Mouse (Mus musculus) frontal cortex, adult (tissue): ENCODE data around the gene Gm43517.
A peak's percentile ranks its signal among the peaks of the same experiment; 100 is the strongest.

Experiments
- ATAC-seq: cut with Nextera tagmentation; 2 replicates; pipeline ENCODE4 v1.9.2; 2017; ENCODE audit warnings: mild to moderate bottlenecking, moderate library complexity, mixed read lengths; ENCODE audit not compliant: low TSS enrichment

The Gm43517 gene

GRCm38 (mm10) chr12:49385631-49385990, 637 bp downstream of the Gm43517 start:
- ATAC-seq = no peak

- no peak for ATAC-seq
Observed at GRCm38 (mm10) chr12:49386081-49386805, 1.3 kb downstream of the Gm43517 start.

- ATAC-seq = no peak
Observed at GRCm38 (mm10) chr12:49387856-49388598, 3.1 kb downstream of the Gm43517 start.

DNA sequence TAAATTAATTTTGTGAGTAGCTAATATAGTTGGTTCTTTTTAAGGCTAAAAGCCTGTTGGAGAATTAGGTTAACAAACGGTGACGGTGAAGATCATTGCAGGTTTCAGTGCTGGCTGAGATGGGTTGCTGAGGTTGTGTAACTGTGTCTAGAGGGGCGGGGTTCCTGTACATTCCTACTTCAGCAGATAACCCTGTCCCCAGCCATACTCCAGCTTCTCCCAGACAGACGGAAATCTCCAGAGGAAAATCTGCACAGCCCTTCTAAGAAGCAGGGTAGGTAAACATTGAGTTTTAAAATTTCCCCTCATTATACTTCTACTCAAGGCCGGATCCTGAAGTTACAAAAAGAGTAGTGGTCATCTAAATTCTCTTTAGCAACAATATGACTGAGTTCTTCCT, 4.7 kb downstream of the Gm43517 start:
- 0 out of 2 replicates have a peak, but pooled peaks have one; percentile 39 for ATAC-seq

DNA sequence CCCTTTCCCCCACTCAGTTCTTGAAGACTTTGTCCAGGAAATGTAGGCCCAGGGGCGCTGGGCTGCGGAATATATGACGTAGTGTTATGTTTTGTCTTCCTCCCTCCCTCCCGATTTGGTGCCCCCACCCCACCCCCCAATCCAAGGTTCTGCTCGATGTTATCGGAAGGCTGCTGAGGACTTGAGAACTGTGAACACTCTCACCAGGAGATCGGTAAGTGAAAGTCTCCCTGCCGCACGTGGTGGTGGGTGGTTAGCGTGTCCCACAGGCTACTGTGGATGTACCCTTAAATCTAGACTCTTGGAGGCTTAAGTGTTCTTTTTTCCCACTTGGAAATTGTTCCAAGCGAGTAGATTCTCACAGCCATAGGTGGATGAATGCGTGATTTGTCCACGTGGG, 5.3 kb downstream of the Gm43517 start:
- ATAC-seq = 0 out of 2 replicates have a peak, but pooled peaks have one; percentile 14

DNA sequence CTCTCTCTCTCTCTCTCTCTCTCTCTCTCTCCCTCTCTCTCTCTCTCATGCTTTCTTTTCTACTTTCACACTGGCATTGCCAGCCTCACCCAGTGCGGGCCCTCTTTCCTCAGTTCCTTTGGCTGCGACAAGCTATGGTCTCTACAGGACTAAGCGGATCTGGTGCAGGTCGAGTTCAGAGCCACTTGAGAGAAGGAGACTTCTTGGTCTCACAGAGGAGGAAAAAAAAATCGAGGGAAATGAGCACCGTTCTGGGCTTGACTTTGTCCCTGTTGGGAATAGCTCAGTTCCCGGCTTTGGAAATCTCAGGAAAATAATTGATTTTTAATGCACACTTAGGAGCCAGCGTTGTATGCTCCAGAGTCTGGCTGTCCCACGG, 5.9 kb downstream of the Gm43517 start:
- ATAC-seq = 0 out of 2 replicates have a peak, but pooled peaks have one; percentile 0

- ATAC-seq = peak; percentile 79
Observed at GRCm38 (mm10) chr12:49391305-49392040, 6.5 kb downstream of the Gm43517 start.

DNA sequence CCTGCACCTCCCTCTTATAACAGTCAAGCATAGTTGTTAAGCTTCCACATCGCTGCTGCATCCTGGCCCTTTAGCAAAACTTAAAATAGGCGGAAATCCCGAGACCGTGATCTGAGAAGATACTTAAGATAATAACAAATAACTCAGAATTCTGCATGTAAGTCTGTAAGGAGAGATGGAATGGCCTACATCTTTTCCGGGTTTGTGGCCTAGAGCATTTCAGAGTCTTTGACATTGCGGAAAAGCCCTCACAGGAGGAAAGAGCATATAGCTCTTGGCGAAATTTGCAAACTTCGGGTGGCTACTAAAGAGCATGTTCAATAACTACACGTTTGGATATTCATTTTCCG, 7.0 kb downstream of the Gm43517 start:
- no peak for ATAC-seq

DNA sequence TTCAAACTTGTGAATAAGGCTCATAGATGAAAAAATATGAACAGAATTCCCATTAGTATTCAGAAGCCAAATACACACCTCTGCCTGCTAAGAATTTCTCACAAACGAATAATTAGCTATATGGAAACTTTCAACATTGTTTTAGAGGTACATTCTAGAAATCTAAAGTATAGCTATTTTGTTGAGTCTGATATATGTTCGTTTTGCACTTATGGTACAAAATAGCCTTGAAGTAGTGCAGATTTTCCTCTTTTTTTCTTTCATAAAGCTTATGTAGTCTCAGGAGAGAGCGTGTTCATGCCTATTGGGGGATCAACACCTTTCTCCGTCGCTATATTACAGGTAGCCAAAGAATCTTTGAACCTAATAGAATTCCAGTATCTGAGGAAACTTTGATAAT, 7.9 kb downstream of the Gm43517 start:
- no peak for ATAC-seq

- ATAC-seq = no peak
Observed at GRCm38 (mm10) chr12:49393639-49394038, 8.7 kb downstream of the Gm43517 start.

DNA sequence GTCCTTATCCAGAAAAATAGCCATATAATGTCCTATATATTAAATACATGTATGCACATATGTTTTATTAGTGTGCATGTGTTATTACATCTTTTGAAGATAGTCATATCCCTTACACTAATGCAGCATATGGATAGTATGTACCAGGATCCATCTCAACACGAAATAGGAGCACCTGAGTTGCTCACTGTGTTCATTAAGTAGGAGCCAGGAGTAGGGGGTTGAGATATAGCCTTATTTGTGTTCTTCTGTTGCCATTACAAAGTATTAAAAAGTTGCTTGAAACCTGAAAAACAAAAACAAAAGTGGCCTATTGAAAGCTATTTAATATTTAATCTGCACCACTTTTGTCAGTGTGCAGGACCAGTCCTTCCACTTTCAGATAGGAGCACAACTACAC, 9.2 kb downstream of the Gm43517 start:
- ATAC-seq = no peak

DNA sequence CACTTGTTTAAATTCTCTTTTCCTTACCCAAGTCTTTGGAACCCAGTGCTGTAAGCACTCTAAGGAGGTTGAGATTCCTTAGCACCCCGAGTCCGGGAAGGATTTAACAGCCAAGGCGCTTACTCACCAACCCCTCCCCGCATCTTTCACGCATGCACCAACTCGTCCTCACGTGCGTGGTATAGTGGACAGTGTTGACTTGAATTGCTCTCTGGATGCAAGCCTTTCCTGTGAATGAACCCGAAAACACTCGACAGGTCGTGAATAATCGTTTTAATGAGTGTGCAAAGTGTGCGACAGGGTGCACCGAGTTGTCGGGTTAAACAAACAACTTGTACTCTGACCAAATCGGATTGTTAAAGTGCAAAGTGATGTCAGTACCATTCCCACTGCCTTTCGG, 9.9 kb downstream of the Gm43517 start:
- no peak for ATAC-seq

- no peak for ATAC-seq
Observed at GRCm38 (mm10) chr12:49395969-49396368, 11.0 kb downstream of the Gm43517 start.

- ATAC-seq = no peak
Observed at GRCm38 (mm10) chr12:49396776-49397175, 11.8 kb downstream of the Gm43517 start.

DNA sequence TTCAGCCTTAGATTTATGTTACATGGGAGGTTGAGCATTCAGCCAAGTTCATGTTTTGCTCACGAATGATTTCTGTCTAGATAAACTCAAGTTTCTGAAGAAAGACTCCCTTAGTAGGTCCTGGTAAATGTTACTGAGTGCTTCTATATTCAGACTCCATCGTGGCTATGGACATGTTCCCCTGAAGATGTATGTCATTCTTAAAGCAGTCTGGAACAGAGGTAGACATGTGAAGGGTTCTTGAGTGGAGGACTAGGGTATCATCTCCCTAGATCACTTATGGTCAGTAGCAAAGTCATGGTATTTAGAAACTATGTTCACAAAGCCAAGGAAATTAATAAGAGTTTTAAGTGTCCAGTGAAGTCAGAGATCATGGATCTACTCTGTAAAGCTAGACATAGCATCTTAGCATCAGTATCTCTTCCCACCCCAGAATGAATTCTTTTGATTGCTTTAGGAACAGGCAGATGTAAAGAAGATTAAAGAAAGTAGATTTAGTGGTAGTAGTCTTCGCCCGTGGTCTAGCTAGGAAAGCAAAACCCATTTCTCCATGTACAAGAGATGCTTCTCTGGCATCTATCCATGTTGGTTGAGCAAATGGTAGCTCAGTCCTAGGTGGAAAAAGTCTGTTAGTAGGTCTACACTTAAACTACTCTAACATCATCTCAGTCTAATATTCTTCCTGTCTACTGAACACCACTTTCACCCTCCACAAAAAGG, 12.6 kb downstream of the Gm43517 start:
- no peak for ATAC-seq

DNA sequence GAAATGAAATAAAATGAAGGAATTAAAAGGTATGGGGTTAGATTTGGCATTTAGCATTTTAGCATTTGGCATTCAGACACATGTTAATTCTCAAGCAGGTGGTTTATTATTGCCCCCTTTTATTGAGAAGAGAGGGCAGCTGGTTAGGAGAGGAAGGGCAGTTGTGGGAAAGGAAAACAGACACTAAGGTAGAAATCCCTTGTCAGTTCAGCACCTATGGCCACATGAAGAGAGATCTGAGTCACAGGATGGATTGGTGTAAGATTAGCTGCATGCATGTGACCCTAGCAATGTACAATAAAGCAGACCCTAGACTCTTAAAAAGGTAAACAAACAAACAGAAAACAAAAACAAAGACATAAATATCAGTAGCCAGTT, 13.2 kb downstream of the Gm43517 start:
- ATAC-seq = no peak

- ATAC-seq = no peak
Observed at GRCm38 (mm10) chr12:49398636-49399035, 13.7 kb downstream of the Gm43517 start.

GRCm38 (mm10) chr12:49399611-49400010, 14.6 kb downstream of the Gm43517 start:
- no peak for ATAC-seq

DNA sequence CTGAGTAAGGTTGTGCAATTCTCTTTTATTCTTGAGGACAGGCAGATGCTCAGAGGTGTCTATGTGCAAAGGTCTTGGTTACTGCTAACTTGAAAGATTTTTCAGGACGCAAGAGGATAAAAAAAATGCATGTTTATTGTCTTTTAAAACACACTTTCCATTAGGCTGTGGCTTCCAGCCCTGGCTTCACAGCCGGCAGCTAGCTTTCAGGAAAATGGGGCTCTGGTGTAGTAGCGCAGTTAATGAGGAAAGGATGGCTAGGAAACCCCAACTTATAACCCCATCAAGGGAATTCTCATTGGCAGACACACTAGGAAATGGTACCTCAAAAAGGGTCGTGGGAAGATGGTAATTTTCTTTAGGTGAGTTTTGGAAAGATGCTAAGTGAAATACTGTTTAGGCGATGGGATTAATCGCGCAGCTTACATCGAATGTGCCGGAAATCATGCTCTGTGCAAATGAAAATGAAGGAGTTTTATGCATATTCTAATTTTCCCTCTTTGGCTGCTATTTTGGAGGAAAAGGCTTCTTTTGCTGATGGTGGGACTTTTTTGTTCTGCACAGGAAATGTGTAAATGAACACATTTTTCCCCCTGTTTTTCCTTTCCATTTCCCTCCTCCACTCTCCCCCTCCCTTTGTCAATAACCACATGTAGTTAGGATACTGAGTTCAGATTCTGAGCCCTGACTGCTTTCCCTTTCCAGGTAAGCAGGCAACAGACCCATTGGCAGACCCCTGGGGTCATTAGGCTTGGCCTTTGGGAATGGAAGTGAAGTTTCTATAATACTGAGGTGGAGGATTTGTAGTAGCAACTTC, 15.3 kb downstream of the Gm43517 start:
- peak; percentile 21; the same call in 1 of the 2 replicates for ATAC-seq

DNA sequence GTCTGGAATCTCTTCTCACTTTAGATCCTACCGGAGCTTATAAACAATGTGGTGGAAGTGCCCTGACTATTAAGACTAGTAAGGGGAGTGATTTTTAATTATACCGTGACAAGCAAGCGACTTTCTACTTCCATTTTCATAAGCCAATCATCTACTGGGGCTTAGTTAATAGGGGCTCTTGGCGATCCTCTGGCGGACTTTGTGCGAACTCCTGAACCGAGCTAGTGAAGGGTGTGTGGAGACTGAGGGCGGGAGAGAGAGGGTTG, 15.8 kb downstream of the Gm43517 start:
- peak; percentile 14; the same call in 1 of the 2 replicates for ATAC-seq

- ATAC-seq = peak; percentile 74
Observed at GRCm38 (mm10) chr12:49401119-49401795, 16.3 kb downstream of the Gm43517 start.
